Comparison of ENCODE assay signal across 8 mouse cellular contexts in the genomic region with DNA sequence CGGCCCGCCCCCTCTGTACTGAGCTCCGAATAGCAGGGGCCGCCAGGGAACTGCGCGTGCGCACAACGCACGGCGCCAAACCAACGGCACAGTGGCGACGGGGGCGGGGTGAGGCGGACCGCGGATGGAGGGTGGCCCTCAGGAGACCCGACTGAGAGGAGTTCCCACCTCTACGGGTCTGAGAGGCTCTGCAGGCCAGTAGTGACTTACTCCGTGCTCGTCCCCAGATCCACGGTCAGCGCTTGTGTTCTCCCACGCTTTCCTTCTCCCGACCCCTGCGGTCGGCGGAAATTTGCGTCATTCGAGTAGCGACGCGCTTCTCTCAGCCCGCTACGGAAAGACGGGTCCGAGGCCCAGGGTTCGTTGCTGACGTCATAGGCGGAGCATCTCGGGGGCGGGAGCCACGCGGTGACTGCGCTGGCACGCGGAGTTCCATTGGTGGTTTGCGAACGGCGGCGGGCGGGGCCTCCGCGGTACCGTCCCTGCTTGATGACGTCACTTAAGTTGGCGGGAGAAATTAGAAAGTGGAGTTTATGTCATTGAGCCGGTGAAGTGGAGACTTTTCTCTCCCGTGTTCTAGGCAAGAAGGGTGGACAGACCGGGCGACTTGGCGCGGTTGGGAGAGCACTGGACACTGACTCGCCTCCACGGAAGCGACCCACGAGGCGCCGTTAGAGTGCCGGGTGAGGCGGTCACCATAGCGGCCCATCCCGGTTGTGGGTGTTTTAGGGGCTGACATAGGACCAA. TPM values are rescaled to one million over a fixed set of nuclear protein-coding genes. Genes with fewer than 3 reads are reported as not detected.
A peak's percentile ranks its signal among the peaks of the same experiment; 100 is the strongest.
DNase-seq lines count a peak whose midpoint lies in the region; ATAC-seq lines count a peak whose summit lies in the region.

Larp7 (minus strand) TSS at position 377 of the 747 bp plus-strand sequence.
Zgrf1 (plus strand) TSS at position 517 of the 747 bp plus-strand sequence.

- no peaks in the 10 kb centered on the region for H3K27me3 ChIP-seq in forebrain, embryonic 14.5 days (replicated peaks; ENCODE audit: control insufficient read depth, insufficient read depth, low read length)
- no peaks in the 10 kb centered on the region for H3K27me3 ChIP-seq in neural tube, embryonic 15.5 days (replicated peaks)

- H3K36me3 ChIP-seq in forebrain, embryonic 14.5 days (ENCODE audit: control insufficient read depth, insufficient read depth, low read length) = 0 out of 2 replicates have a peak, but pooled peaks cover 12% of the 10 kb centered on the region
- no peaks in the 10 kb centered on the region for H3K36me3 ChIP-seq in neural tube, embryonic 15.5 days

- H3K9me3 ChIP-seq in forebrain, embryonic 14.5 days (replicated peaks; ENCODE audit: control insufficient read depth, low read length) = no peaks in the 10 kb centered on the region
- H3K9me3 ChIP-seq in neural tube, embryonic 15.5 days (replicated peaks) = no peaks in the 10 kb centered on the region

- peak within 1 kb of the TSS; percentile 90 for H3K27ac ChIP-seq in forebrain, embryonic 14.5 days (ENCODE audit: low read depth, low read length)
- peak within 1 kb of the TSS; percentile 98 for H3K27ac ChIP-seq in neural tube, embryonic 15.5 days (replicated peaks)

- DNase-seq in ES-CJ7 (ENCODE audit: low read depth, low spot score) = peak; percentile 99
- DNase-seq in cerebellum, adult 11 months = peak; percentile 99
- peak; percentile 100 for DNase-seq in forebrain, embryonic 14.5 days (ENCODE audit: low spot score)
- DNase-seq in heart, postnatal 14 days = peak; percentile 98
- peak; percentile 99 for DNase-seq in layer of hippocampus, adult 11-12 months (ENCODE audit: low spot score)
- DNase-seq in lung, adult 18-20 months = peak; percentile 99
- peak; percentile 99 for DNase-seq in testis, postnatal 14 days (ENCODE audit: low spot score)

- peak; percentile 99 for ATAC-seq in forebrain, embryonic 14.5 days
- ATAC-seq in neural tube, embryonic 15.5 days (ENCODE audit: low FRiP score) = peak; percentile 99

- H3K4me1 ChIP-seq in forebrain, embryonic 14.5 days (ENCODE audit: control insufficient read depth, insufficient read depth, low read length) = peaks cover 3% of the 10 kb centered on the region; the same call in 1 of the 2 replicates
- peaks cover 16% of the 10 kb centered on the region for H3K4me1 ChIP-seq in neural tube, embryonic 15.5 days

- peak within 1 kb of the TSS; percentile 69 for H3K4me2 ChIP-seq in forebrain, embryonic 14.5 days (ENCODE audit: low read length)
- peak within 1 kb of the TSS; percentile 90 for H3K4me2 ChIP-seq in neural tube, embryonic 15.5 days

- H3K4me3 ChIP-seq in forebrain, embryonic 14.5 days (ENCODE audit: low read depth, low read length) = peak within 1 kb of the TSS; percentile 63
- peak within 1 kb of the TSS; percentile 79 for H3K4me3 ChIP-seq in neural tube, embryonic 15.5 days (replicated peaks)

- intact Hi-C loops in heart, postnatal 14 days (cut with DNase I) = loop anchor here (10.0 kb wide), 1 partner anchor 368 kb away; no protein-coding TSS in a partner anchor

- H3K9ac ChIP-seq in forebrain, embryonic 14.5 days (ENCODE audit: low read length) = peak within 1 kb of the TSS; percentile 80
- peak within 1 kb of the TSS; percentile 76 for H3K9ac ChIP-seq in neural tube, embryonic 15.5 days (replicated peaks)

- WGBS in forebrain, embryonic 14.5 days = under 1% methylated on average over 73 of the region's 73 CpGs
- under 1% methylated on average over 68 of the region's 73 CpGs for WGBS in neural tube, embryonic 15.5 days

RNA-seq across cellular contexts. Expression of gene Larp7, which starts in this region (rescaled TPM):
- 36.7 and 41.8 TPM in 2 replicates for polyA plus RNA-seq in forebrain, embryonic 14.5 days (2014; fragmentation: Nextera tagmentation; extraction: Ambion mirVana)
- 10 to 100 TPM; 18.1 to 22.9 TPM for total RNA-seq in heart, postnatal 14 days (2021)
- 26.9 and 35.6 TPM in 2 replicates for polyA plus RNA-seq in neural tube, embryonic 15.5 days (2015; fragmentation: Nextera tagmentation; extraction: Ambion mirVana)

RNA-seq across cellular contexts. Expression of gene Zgrf1, which starts in this region (rescaled TPM):
- 4.0 and 4.1 TPM in 2 replicates for polyA plus RNA-seq in forebrain, embryonic 14.5 days (2014; fragmentation: Nextera tagmentation; extraction: Ambion mirVana)
- total RNA-seq in heart, postnatal 14 days (2021) = 1 to 10 TPM in 1 of 2 experiments, under 1 TPM in 1; 0.74 to 1.6 TPM
- polyA plus RNA-seq in neural tube, embryonic 15.5 days (2015; fragmentation: Nextera tagmentation; extraction: Ambion mirVana) = 3.9 and 4.2 TPM in 2 replicates

Comparison
In these comparisons a context has a peak if more than half of its experiments do, and no peak if none do; other contexts are left out.
1. Peak in every context shown above with its lines: DNase-seq, ATAC-seq, H3K4me3 ChIP-seq and H3K27ac ChIP-seq.